Mouse (Mus musculus) CH12.LX (cell line): ENCODE measurements around the gene 6030408B16Rik. TPM values are rescaled to one million over a fixed set of nuclear protein-coding genes. Genes with fewer than 3 reads are reported as not detected.
A peak's percentile ranks its signal among the peaks of the same experiment; 100 is the strongest.

ENCODE experiments used
- DNase-seq: peaks from one replicate; pipeline ENCODE4 v3.0.0-alpha.2; 2013; ENCODE audit errors: extremely low read depth
- H3K27ac ChIP-seq: 2 replicates; pipeline ENCODE4 v1.5.1; 2012; ENCODE audit warnings: low read depth, mild to moderate bottlenecking, control low read depth, moderate library complexity; ENCODE audit not compliant: insufficient read depth
- H3K27me3 ChIP-seq: replicated peaks from 2 replicates; pipeline ENCODE3; 2012; ENCODE audit warnings: inconsistent platforms
- H3K36me3 ChIP-seq, 2 experiments: replicated peaks in 1 of 2; 2 replicates each; pipeline versions ENCODE3 to v1.6.1; 2012; ENCODE audit warnings: inconsistent platforms in 1 of 2, low read length in 1 of 2, mild to moderate bottlenecking in 1 of 2, mixed read lengths in 1 of 2, moderate library complexity in 1 of 2; ENCODE audit not compliant: control insufficient read depth in 1 of 2, insufficient read depth in 1 of 2
- H3K4me1 ChIP-seq, 2 experiments: 2 replicates each; pipeline ENCODE4 v1.6.1; 2012; ENCODE audit warnings: inconsistent platforms in 1 of 2, moderate library complexity in 1 of 2; ENCODE audit not compliant: insufficient read depth in 2 of 2, control insufficient read depth in 1 of 2
- H3K4me2 ChIP-seq: 2 replicates; pipeline ENCODE4 v1.6.1; 2012; ENCODE audit warnings: low read depth, mild to moderate bottlenecking, control low read depth; ENCODE audit not compliant: poor library complexity, insufficient read depth, severe bottlenecking
- H3K4me3 ChIP-seq, 3 experiments: fragments of 150-350 bp in 1 of 3; sonication (generic) in 1 of 3; replicated peaks in 1 of 3; 2 replicates each; pipeline versions ENCODE3 to v1.5.1; 2011 to 2012; ENCODE audit warnings: low read depth in 2 of 3, low read length in 2 of 3, mild to moderate bottlenecking in 2 of 3, moderate library complexity in 2 of 3, control low read depth in 1 of 3, improper control_type of control experiment in 1 of 3, inconsistent platforms in 1 of 3, mixed read lengths in 1 of 3; ENCODE audit not compliant: poor library complexity in 1 of 3
- H3K79me2 ChIP-seq: replicated peaks from 2 replicates; pipeline ENCODE4 v1.6.1; 2012; ENCODE audit warnings: mild to moderate bottlenecking, moderate library complexity; ENCODE audit not compliant: control insufficient read depth, poor library complexity, insufficient read depth, severe bottlenecking; ENCODE audit errors: extremely low read depth
- H3K9ac ChIP-seq: 2 replicates; pipeline ENCODE4 v1.6.1; 2012; ENCODE audit warnings: low read depth, mild to moderate bottlenecking, control low read depth, moderate library complexity; ENCODE audit not compliant: insufficient read depth
- H3K9me3 ChIP-seq: replicated peaks from 2 replicates; pipeline ENCODE3; 2012; ENCODE audit warnings: low read length, inconsistent platforms, mixed read lengths
- BHLHE40 ChIP-seq: IDR thresholded peaks from 2 replicates; pipeline ENCODE4 v1.6.1; 2011; ENCODE audit warnings: mild to moderate bottlenecking, low read depth, low read length, improper control_type of control experiment
- CHD2 ChIP-seq: IDR thresholded peaks from 2 replicates; pipeline ENCODE4 v1.6.1; 2011; ENCODE audit warnings: low read length, improper control_type of control experiment
- CTCF ChIP-seq, 2 experiments: IDR thresholded peaks in 1 of 2; conservative IDR thresholded peaks in 1 of 2; 2 replicates each; pipeline ENCODE4 v1.5.1; 2011 to 2012; ENCODE audit warnings: low read depth in 2 of 2, low read length in 2 of 2, improper control_type of control experiment in 1 of 2, inconsistent platforms in 1 of 2, mild to moderate bottlenecking in 1 of 2, moderate library complexity in 1 of 2
- E2F4 ChIP-seq: IDR thresholded peaks from 2 replicates; pipeline ENCODE4 v1.6.1; 2011; ENCODE audit warnings: low read depth, low read length, improper control_type of control experiment; ENCODE audit not compliant: insufficient replicate concordance
- ELF1 ChIP-seq: IDR thresholded peaks from 2 replicates; pipeline ENCODE4 v1.6.1; 2014; ENCODE audit warnings: low read depth, mild to moderate bottlenecking, inconsistent platforms, low read length, improper control_type of control experiment
- EP300 ChIP-seq: IDR thresholded peaks from 2 replicates; pipeline ENCODE4 v1.6.1; 2011; ENCODE audit warnings: low read length, improper control_type of control experiment
- ETS1 ChIP-seq: conservative IDR thresholded peaks from 2 replicates; pipeline ENCODE4 v1.6.1; 2012; ENCODE audit warnings: low read depth, mild to moderate bottlenecking, inconsistent platforms, low read length, improper control_type of control experiment, moderate library complexity
- GABPA ChIP-seq: IDR thresholded peaks from 2 replicates; pipeline ENCODE4 v1.6.1; 2012; ENCODE audit warnings: low read depth, low read length, improper control_type of control experiment, inconsistent platforms; ENCODE audit not compliant: insufficient replicate concordance
- IRF4 ChIP-seq: IDR thresholded peaks from 2 replicates; pipeline ENCODE4 v1.6.1; 2014; ENCODE audit warnings: low read depth, mild to moderate bottlenecking, inconsistent platforms, low read length, improper control_type of control experiment
- MAFK ChIP-seq: IDR thresholded peaks from 2 replicates; pipeline ENCODE4 v1.6.1; 2011; ENCODE audit warnings: low read length, improper control_type of control experiment; ENCODE audit not compliant: insufficient replicate concordance
- MAX ChIP-seq: IDR thresholded peaks from 2 replicates; pipeline ENCODE4 v1.6.1; 2011; ENCODE audit warnings: low read length, improper control_type of control experiment
- MEF2A ChIP-seq: IDR thresholded peaks from 2 replicates; pipeline ENCODE4 v1.6.1; 2014; ENCODE audit warnings: low read depth, mild to moderate bottlenecking, inconsistent platforms, low read length, improper control_type of control experiment, borderline replicate concordance
- NELFE ChIP-seq: IDR thresholded peaks from 2 replicates; pipeline ENCODE4 v1.6.1; 2011; ENCODE audit warnings: low read depth, low read length, improper control_type of control experiment
- POLR2AphosphoS2 ChIP-seq: IDR thresholded peaks from 2 replicates; pipeline ENCODE4 v1.6.1; 2011; ENCODE audit warnings: low read depth, low read length, improper control_type of control experiment
- RAD21 ChIP-seq: IDR thresholded peaks from 2 replicates; pipeline ENCODE4 v1.6.1; 2011; ENCODE audit warnings: low read depth, mild to moderate bottlenecking, low read length, improper control_type of control experiment, moderate library complexity
- RCOR1 ChIP-seq: conservative IDR thresholded peaks from 2 replicates; pipeline ENCODE4 v1.6.1; 2012; ENCODE audit warnings: low read depth, mild to moderate bottlenecking, inconsistent platforms, low read length, improper control_type of control experiment
- SIN3A ChIP-seq: IDR thresholded peaks from 2 replicates; pipeline ENCODE4 v1.6.1; 2012; ENCODE audit warnings: low read length, improper control_type of control experiment, inconsistent platforms
- SMC3 ChIP-seq: IDR thresholded peaks from 2 replicates; pipeline ENCODE4 v1.6.1; 2011; ENCODE audit warnings: low read depth, low read length, improper control_type of control experiment
- TBP ChIP-seq: conservative IDR thresholded peaks from 2 replicates; pipeline ENCODE4 v1.6.1; 2011; ENCODE audit warnings: low read depth, low read length, improper control_type of control experiment
- TCF12 ChIP-seq: IDR thresholded peaks from 2 replicates; pipeline ENCODE4 v1.6.1; 2014; ENCODE audit warnings: low read depth, mild to moderate bottlenecking, inconsistent platforms, low read length, improper control_type of control experiment
- UBTF ChIP-seq: IDR thresholded peaks from 2 replicates; pipeline ENCODE4 v1.6.1; 2012; ENCODE audit warnings: low read depth, mild to moderate bottlenecking, inconsistent platforms, low read length, improper control_type of control experiment, moderate library complexity
- USF1 ChIP-seq: IDR thresholded peaks from 2 replicates; pipeline ENCODE4 v1.6.1; 2014; ENCODE audit warnings: low read depth, mild to moderate bottlenecking, inconsistent platforms, low read length, improper control_type of control experiment
- ZC3H11A ChIP-seq: IDR thresholded peaks from 2 replicates; pipeline ENCODE4 v1.6.1; 2012; ENCODE audit warnings: low read depth, mild to moderate bottlenecking, inconsistent platforms, low read length, improper control_type of control experiment
- ZKSCAN1 ChIP-seq: IDR thresholded peaks from 2 replicates; pipeline ENCODE4 v1.6.1; 2012; ENCODE audit warnings: low read depth, inconsistent platforms, low read length, improper control_type of control experiment, borderline replicate concordance
- ZNF384 ChIP-seq: IDR thresholded peaks from 2 replicates; pipeline ENCODE4 v1.6.1; 2012; ENCODE audit warnings: low read depth, low read length, improper control_type of control experiment, inconsistent platforms
- dilution Hi-C: fragments of 300-500 bp; cut with MboI; formaldehyde crosslinking; loops from 2 replicates; pipeline ENCODE4 v1.14.3; 2020; ENCODE audit warnings: low sequenced_read_pairs; ENCODE audit not compliant: extremely low pct_unique_long_range_greater_than_20kb, extremely low pct_ligation_motif_present
- in situ Hi-C: fragments of 300-500 bp; cut with MboI; formaldehyde crosslinking; loops from 3 replicates; pipeline ENCODE4 v1.14.3; 2019; ENCODE audit warnings: low sequenced_read_pairs, low pct_ligation_motif_present, low pct_unique_long_range_greater_than_20kb, mixed read lengths
- polyA plus RNA-seq: library from polyadenylated mRNA; unstranded; fragments of >175 nt; gene quantifications from 2 replicates; pipeline ENCODE4 v1.2.1, GENCODE M21; 2012; ENCODE audit warnings: low read depth; ENCODE audit not compliant: insufficient read length
- total RNA-seq, 2 experiments: library from RNA; depleted of rRNA; stranded (reverse); fragments of 300-350 nt in 1 of 2; fragments of >200 nt in 1 of 2; gene quantifications; 2 replicates each; pipeline ENCODE4 v1.2.3; 2012 to 2014

The 6030408B16Rik gene
- total and polyA plus RNA-seq, 3 experiments, result 0.13 to 0.17 TPM; not detected in 1

GRCm38 (mm10) chr15:101251930-101252329 lies 41.1 kb upstream of the 6030408B16Rik start:
- Histone ChIP-seq H3K9me3 (peaks cover 41% of the 10 kb centered on the region), H3K27me3 (peaks cover 45% of the 10 kb centered on the region), H3K4me2 (no peak overlapping the region), H3K4me3 (no peak overlapping the region), H3K4me1 (peaks cover 21 to 56% of the 10 kb centered on the region in 2 experiments), H3K36me3 (no peaks in the 10 kb centered on the region), H3K79me2 (no peaks in the 10 kb centered on the region), H3K27ac (no peak overlapping the region), H3K9ac (no peak overlapping the region)
- TF ChIP-seq TBP (no peak), ZKSCAN1 (no peak), ZC3H11A (no peak), MAFK (no peak), SMC3 (no peak), ELF1 (no peak)
- DNase-seq, result no peak
- in situ Hi-C loops (no loop called here), dilution Hi-C loops (no loop called here)

DNA sequence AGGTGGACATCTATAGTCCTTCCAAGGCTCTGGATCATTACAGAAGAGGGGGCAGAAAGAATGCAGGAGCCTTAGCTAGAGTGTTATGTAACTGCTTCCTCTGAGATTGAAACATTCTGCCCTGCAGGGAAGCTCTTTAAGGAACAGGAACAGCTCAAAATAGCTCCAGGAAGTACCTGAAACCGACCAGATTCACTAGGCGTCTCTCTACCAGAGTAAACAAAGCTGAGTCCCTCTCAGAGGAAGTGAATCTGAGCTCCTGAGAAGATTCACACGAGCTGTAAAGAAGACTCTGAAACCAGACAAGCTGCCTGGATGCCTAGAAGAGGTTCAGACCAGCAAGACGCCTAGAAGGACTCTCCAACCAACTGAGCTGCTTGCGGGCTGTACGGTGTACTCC lies 40.4 kb upstream of the 6030408B16Rik start:
- H3K79me2 ChIP-seq, result no peaks in the 10 kb centered on the region
- H3K4me2 ChIP-seq, result no peak overlapping the region
- dilution Hi-C loops (no loop called here), in situ Hi-C loops (no loop called here)
- peaks cover 23 to 58% of the 10 kb centered on the region in 2 experiments for H3K4me1 ChIP-seq
- H3K27ac ChIP-seq, result no peak overlapping the region
- no peak overlapping the region for H3K4me3 ChIP-seq
- H3K9me3 ChIP-seq, result peaks cover 41% of the 10 kb centered on the region
- H3K36me3 ChIP-seq, result no peaks in the 10 kb centered on the region
- peaks cover 45% of the 10 kb centered on the region for H3K27me3 ChIP-seq
- no peak overlapping the region for H3K9ac ChIP-seq
- DNase-seq, result peak; percentile 60
- TF ChIP-seq RCOR1 (no peak), ETS1 (peak; percentile 46), IRF4 (0 out of 2 replicates have a peak, but pooled peaks have one; percentile 35), EP300 (peak; percentile 41; the same call in 1 of the 2 replicates), MEF2A (peak; percentile 68), ZNF384 (no peak), NELFE (no peak), ELF1 (0 out of 2 replicates have a peak, but pooled peaks have one; percentile 26), POLR2AphosphoS2 (no peak), SIN3A (no peak)

- peaks cover 32 to 58% of the 10 kb centered on the region in 2 experiments for H3K4me1 ChIP-seq
- peaks cover 39% of the 10 kb centered on the region for H3K9me3 ChIP-seq
- H3K36me3 ChIP-seq, result no peaks in the 10 kb centered on the region
- H3K27ac ChIP-seq, result no peak overlapping the region
- H3K9ac ChIP-seq, result no peak overlapping the region
- dilution Hi-C loops (no loop called here), in situ Hi-C loops (no loop called here)
- H3K4me2 ChIP-seq, result peak overlapping the region; percentile 88; the same call in 1 of the 2 replicates
- H3K27me3 ChIP-seq, result peaks cover 40% of the 10 kb centered on the region
- peak overlapping the region; percentile 36 to 55 (median 48) for H3K4me3 ChIP-seq
- no peak for DNase-seq
- TF ChIP-seq TCF12 (0 out of 2 replicates have a peak, but pooled peaks have one; percentile 33), EP300 (peak; percentile 73), BHLHE40 (no peak), MAX (0 out of 2 replicates have a peak, but pooled peaks have one; percentile 12), CHD2 (no peak), RCOR1 (no peak), USF1 (no peak), GABPA (no peak), UBTF (no peak), E2F4 (no peak), RAD21 (no peak), NELFE (no peak), ZC3H11A (no peak), CTCF (conservative IDR thresholded peaks at IDR 0.05 in 1 of 2, IDR thresholded peaks at IDR 0.05 in 1 of 2; ENCODE audit: low read depth in 2 of 2, low read length in 2 of 2) (no peak)
- no peaks in the 10 kb centered on the region for H3K79me2 ChIP-seq
These were observed 39.5 kb upstream of the 6030408B16Rik start for GRCm38 (mm10) chr15:101253563-101253885.
